Mouse (Mus musculus): ENCODE measurements around the gene Myo1e.

GRCm38 (mm10) chr9:70315130-70315529 is 108.0 kb downstream of the Myo1e start:
- no peak for TF ChIP-seq POLR2A (IDR thresholded peaks at IDR 0.05; ENCODE audit: extremely low read depth, insufficient read depth, low read length)
- no peak for TF ChIP-seq CTCF (IDR thresholded peaks at IDR 0.05; ENCODE audit: extremely low read depth, insufficient read depth, low read length)
